Mouse (Mus musculus) gastrocnemius, postnatal 25 days (tissue): ENCODE results near the gene Pdgfa. TPM values are rescaled to one million over a fixed set of nuclear protein-coding genes. Genes with fewer than 3 reads are reported as not detected.
A peak's percentile ranks its signal among the peaks of the same experiment; 100 is the strongest.

ENCODE experiments used
- DNase-seq: peaks from one replicate; pipeline ENCODE4 v3.0.0; 2022
- total RNA-seq, 2 experiments: library from RNA; stranded (reverse); gene quantifications; 1 replicate in 1 of 2; 2 replicates in 1 of 2; pipeline ENCODE4 v1.2.3; 2021

Gene Pdgfa
- total RNA-seq, 2 experiments from 2014 or later, result 22.2 to 22.3 TPM

- no peak for DNase-seq
Observed at GRCm38 (mm10) chr5:138953986-138954385, 43.2 kb downstream of the Pdgfa start.

DNA sequence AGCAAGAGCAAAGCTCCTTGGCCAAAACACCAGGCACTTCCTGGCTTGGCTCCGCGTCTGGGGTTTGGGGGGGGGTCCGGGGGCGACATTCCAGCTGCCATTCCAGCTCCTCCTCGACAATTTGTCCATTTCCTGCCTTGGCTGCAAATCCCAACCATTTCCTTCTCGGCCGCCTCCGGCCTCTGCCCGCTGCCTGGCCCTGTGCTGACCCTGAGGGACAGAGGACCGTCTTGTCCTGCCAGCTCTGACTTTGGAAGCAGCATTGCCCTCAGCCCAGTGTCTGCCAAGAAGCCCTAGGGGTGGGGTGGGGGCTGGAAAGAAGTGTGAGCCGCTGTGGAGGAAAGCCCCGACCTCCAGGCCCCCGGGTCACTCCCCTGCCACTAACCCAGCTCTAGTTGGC lies 44.2 kb downstream of the Pdgfa start:
- DNase-seq, result peak; percentile 45

- peak; percentile 65 for DNase-seq
Observed at GRCm38 (mm10) chr5:138951305-138951704, 45.9 kb downstream of the Pdgfa start.

- DNase-seq, result no peak
Observed at GRCm38 (mm10) chr5:138949165-138949564, 48.0 kb downstream of the Pdgfa start.

DNA sequence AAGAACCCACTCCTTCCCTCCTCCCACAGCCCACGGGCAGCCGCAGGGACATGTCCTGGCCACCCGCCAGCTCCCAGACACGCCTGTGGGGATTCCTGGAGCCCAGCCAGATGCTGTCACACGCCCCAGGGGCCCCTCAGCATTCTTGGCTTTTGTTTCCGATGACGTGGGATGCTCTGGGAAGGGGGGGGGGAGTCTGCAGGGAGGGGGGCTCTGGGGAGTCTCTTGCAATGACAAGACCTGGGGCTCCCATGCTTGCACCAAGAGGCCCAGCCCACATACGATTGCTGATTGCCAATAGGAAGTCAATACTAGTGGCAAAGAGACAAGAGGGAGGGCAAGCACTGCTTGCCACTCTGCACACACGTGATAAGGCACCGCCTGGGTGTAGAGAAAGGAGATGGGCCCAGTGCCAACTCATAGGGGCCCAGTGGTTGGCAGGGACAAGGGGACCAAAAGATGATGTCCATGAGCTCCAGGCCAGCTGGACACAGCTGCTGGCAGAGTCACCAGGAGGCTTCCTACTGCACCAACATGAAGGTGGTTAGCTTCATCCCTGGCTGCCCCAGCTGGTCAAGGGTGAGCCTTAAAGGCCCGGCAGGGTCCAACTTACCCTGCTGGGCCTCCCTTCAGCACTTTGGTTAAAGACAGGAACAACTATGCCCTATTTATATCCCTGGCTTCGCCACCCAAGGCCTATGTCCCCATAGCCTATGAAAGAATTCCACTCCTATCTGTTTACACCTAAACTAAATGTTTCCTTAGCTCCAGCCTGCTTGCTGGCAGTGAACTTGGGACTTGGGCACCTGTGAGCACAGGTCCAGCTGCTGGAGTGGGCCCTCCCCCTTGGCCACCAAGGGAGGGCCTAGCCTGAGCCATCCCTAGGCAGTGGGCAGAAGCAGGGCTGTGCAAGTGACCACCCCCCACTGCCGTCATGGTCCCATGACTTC lies 48.9 kb downstream of the Pdgfa start:
- DNase-seq, result peak; percentile 54

- no peak for DNase-seq
Observed at GRCm38 (mm10) chr5:138947487-138947886, 49.7 kb downstream of the Pdgfa start.

GRCm38 (mm10) chr5:138946931-138947330 lies 50.2 kb downstream of the Pdgfa start:
- no peak for DNase-seq

DNA sequence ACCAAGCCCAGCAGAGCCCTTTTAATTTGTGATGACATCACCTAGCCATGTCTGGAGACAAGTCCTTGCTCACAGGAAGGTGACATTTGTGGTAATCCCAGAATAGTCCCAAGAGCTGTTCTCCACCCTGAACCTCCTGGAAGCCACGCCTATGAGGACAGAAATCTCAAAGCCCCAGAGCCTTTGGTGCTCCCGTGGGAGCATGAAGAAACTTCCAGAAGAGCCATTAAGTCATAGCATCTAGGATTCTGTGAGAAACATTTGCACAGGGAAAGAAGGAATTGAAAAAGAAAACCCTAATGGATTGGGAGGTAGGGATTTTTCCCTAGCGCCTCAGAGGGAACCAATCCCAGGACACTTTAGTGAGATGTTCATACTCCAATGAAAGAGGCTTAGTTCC lies 52.2 kb downstream of the Pdgfa start:
- no peak for DNase-seq

DNA sequence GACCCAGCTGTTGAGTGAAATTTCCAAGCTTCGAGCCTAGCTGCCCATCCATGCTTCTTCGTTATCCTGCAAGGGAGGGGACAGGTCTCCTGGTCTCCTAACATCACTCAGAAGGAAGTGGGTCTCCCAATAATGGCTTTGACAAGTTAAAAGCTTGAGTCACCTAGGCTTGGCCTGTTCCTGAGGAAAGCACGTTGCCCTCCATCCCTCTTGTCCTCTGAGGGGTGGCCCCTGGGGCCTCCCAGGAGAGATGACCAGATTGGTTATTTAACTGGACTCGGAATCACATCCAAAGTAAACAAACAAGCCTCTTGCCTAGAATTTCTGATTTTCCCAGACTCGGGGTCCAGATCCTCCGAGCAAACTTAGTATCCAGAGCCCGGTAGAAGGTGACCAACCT lies 52.6 kb downstream of the Pdgfa start:
- no peak for DNase-seq

GRCm38 (mm10) chr5:138941842-138942241 lies 55.3 kb downstream of the Pdgfa start:
- DNase-seq, result no peak

DNA sequence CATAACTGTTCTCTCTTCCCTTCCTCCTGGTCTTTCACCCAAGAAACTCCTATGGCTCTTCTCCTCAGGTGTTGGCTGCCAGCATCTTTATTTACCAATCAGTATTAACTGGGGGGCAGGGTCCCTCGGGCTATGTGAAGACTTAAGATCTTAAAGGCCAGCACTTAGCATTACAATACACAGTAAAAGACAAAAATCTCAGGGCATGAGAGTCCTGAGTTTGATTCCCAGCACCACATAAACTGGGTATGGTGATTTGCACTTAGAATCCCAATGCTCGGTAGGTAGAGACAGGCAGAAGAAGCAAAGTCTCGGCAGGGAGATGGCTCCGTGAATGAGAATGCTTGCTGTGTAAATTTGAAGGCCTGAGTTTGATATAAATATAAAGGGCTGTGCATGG lies 56.6 kb downstream of the Pdgfa start:
- DNase-seq, result no peak

DNA sequence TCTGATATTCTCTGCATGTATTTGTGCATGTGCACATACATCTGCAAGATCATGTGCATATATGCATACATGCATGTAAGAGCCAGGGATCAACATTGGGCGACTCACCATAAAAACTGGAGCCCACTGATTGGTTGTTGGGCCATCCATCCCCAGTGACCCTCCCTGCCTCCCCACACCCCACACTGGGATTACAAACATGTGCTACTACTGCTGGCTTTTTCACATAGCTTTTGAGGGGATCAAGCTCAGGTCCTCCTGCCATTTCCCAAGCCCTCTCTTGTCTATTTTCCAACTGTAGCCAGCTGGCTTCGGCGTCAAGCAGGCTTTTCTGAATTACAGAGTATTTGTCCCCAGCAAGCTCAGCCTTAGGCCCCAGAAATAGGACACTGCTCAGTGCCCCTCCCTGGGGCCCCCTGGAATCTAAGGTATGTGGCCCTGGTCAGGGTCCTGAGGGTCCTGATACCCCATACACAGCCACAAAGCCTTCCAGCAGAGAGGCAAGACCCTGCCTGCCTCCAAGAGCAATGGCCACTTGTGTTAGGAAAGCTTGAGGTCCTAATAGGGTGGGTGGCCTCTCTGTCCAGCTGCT lies 58.5 kb downstream of the Pdgfa start:
- no peak for DNase-seq

GRCm38 (mm10) chr5:138936399-138937089 lies 60.6 kb downstream of the Pdgfa start:
- DNase-seq, result peak; percentile 71

DNA sequence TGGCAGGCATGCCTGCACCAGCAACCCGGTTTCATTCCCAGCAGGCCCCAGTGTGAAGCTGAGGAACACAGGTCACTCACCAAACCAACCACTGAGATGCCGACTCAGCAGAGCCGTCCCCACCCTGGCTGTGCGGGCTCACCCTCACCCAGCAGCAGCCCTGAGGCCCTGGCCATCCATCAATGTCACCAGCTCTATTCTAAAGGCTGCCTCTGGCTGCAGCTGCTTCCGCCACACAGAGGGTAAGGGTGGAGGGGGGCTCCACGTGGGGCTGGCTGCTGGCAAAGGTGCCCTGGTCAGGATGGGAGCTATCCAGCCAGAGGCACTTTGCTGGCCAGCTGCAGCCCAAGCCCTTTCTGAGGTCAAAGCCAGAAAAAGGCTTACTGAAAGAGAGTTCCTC lies 62.6 kb downstream of the Pdgfa start:
- DNase-seq, result peak; percentile 63

DNA sequence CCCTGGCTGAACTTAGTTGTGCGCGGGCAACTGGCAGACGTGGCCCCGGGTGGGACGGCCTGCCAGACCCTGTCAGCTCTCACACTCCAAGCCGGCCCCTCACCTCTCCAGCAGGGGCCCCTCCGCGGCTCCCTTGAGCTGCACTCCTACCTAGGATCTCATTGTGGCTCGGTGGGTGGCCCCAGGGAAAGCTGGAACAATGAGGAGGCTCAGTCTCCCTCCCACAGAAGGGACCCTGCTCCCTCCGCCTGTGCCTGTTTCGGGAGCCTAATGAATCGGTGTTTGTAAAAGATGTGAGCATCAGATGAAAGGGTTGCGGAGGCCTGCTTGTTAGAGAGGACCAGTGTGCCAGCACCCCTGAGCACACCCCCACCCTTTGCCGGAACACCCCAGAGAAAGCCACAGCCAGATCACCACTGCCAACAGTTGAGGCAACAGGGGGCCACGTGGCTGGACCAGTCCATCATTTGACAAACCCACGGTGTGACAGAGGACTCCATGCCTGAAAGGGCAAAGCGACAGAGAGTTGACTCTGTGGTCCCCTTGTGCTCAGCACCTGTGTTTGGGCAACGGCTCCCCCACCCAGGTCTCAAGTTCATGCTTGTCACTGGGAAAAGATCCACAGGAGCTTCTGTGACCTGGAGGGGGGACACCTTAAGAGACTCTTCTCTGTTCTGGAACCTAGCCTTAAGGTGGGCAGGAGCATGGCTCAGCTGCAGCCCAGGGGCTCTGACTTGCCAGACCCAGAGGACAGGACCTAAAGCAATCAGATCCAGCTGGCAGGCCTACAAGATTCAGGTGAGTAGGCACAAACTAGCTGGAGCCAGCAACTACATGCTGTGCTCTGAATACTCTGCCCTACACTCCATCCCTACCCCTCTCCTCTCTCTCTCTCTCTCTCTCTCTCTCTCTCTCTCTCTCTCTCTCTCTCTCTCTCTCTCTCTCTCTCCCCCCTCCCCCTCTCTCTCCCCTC lies 64.4 kb downstream of the Pdgfa start:
- DNase-seq, result no peak

DNA sequence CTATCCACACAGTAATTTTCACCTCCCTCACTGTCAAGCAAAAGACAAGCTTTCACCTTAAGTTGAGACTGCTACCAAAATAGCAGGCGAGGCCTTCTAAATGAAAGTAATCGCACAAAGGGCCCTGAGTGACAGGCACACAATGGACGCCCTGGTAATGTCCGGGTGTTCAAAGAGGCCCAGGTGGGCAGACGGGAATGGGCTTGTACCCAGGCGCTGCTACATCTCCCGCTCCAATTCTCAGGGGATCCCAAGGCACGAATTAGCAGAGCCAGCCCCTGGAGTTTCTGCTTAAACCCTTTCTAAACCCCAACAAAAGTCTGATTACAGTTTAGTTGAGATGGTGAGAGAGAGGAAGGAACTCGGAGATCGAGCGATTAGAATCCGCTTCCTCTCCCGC lies 65.3 kb downstream of the Pdgfa start:
- no peak for DNase-seq

- DNase-seq, result no peak
Observed at GRCm38 (mm10) chr5:138929879-138930507, 67.2 kb downstream of the Pdgfa start.
